Mouse (Mus musculus) olfactory bulb, adult 2 months (tissue): ENCODE measurements around the gene Gemin2.
"Not testable (repeated sequence)": the region's sequence is repeated elsewhere in the genome, so short reads cannot be mapped to it uniquely, and the experiment has no call there.

Source experiments
- CTCF ChIP-seq: fragments of 200-500 bp; IDR thresholded peaks from 2 replicates; pipeline ENCODE4 v1.5.1; 2012; ENCODE audit warnings: low read depth, mild to moderate bottlenecking, low read length, moderate library complexity; ENCODE audit not compliant: insufficient read depth
- POLR2A ChIP-seq: fragments of 200-500 bp; IDR thresholded peaks from 2 replicates; pipeline ENCODE4 v1.6.1; 2012; ENCODE audit warnings: mild to moderate bottlenecking, low read depth, low read length, moderate library complexity; ENCODE audit not compliant: insufficient read depth

DNA sequence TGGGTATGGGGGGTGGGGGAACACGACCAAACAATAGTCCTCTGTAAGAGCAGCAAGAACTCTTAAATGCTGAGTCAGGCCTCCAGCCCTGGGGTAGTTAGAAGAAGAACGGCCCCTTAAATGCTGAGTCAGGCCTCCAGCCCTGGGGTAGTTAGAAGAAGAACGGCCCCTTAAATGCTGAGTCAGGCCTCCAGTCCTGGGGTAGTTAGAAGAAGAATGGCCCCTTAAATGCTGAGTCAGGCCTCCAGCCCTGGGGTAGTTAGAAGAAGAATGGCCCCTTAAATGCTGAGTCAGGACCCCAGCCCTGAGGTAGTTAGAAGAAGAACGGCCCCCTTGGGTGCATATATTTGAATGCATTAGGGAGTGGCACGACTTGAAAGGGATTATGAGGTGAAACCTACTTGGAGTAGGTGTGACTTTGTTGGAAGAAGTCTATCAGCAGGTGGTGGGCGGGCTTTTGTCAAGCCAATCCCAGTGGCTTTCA is 32.0 kb upstream of the Gemin2 start:
- TF ChIP-seq POLR2A, CTCF: not testable (repeated sequence)
